Mouse (Mus musculus) common myeloid progenitor, adult 5-6 weeks (primary cell): Measurements from ENCODE around the gene Hoxa3. TPM values are rescaled to one million over a fixed set of nuclear protein-coding genes. Genes with fewer than 3 reads are reported as not detected.

Source experiments
- ATAC-seq: replicated peaks from 2 replicates; pipeline ENCODE4 v1.8.0; 2016; ENCODE audit warnings: low read depth, mild to moderate bottlenecking, moderate TSS enrichment, inconsistent platforms; ENCODE audit not compliant: poor library complexity, severe bottlenecking
- total RNA-seq: library from RNA; stranded (forward); fragments of 200-1000, 187-1606 nt; gene quantifications from 2 replicates; pipeline ENCODE4 v1.2.3, GENCODE M21; 2017

Hoxa3 gene
- total RNA-seq, 1 experiment from 2014 or later, result 1.1 TPM

DNA sequence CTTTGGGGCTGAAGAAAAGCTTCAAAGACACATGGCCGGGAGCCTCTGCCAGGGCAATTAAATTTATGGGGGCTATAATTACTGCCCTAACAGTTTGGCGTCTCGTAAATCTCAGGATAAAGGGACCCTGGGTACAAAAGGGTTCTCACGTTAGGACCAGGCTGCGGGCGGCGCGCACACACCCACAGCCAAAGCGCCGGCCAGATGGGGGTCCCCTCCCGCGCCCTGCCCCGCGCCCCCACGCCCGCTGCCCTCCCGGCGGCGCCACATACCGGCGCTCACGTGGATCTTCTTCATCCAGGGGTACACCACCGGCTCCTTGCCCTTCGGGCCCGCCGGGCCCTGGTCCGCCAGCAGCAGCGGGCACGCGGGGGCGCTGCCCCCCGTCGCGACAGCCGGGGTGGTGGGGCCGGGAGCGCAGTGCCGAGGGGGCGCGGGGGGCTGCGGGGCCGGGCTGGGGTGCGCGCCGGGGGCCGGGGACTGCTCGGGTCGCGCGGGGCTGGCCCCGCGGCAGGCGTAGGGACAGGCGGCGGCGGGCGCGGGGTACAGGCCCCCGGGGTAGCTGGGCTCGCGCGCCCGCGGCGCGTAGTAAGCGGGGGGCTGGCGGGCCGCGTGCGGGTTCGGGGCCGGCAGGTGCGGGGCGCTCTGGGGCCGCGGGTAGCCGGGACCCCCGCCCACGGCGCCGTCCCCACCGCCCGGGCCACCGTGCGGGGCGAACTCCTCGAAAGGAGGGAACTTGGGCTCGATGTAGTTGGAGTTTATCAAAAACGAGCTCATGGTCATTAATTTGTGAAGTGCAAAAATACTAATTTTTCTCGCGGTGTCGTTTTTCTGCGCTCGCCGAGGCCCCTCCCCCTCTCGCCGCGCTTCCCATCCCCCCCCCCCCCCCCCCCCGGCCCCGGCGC is 22.0 kb downstream of the Hoxa3 start, which contains the start of gene Hoxa4:
Gene Hoxa4, minus strand, starts transcription at position 848 of the 905 bp plus-strand sequence.
- ATAC-seq, result no peak

- ATAC-seq, result no peak
These were observed 22.7 kb downstream of the Hoxa3 start for GRCm38 (mm10) chr6:52190410-52190809.

- no peak for ATAC-seq
These were observed 23.2 kb downstream of the Hoxa3 start for GRCm38 (mm10) chr6:52189909-52190308.

DNA sequence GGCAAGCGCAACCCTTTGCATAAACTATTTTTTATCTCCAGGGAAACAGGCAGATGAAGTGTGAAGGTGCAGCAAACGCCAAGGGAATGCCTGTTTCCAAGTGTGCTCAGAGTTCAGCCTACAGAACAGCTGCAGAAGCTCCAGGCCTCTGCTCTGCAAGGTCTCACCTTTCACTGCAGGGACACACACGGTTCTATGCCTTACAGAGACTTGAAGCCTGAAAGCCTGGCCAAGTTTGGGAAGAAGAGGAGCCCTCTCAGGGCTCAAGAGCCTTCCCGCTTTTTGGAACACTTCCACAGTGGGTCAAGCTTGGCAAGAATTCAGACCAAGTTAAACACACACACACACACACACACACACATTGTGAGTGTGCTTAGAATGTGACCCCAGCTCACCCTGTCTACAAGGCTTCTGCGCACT is 24.0 kb downstream of the Hoxa3 start:
- ATAC-seq, result no peak

DNA sequence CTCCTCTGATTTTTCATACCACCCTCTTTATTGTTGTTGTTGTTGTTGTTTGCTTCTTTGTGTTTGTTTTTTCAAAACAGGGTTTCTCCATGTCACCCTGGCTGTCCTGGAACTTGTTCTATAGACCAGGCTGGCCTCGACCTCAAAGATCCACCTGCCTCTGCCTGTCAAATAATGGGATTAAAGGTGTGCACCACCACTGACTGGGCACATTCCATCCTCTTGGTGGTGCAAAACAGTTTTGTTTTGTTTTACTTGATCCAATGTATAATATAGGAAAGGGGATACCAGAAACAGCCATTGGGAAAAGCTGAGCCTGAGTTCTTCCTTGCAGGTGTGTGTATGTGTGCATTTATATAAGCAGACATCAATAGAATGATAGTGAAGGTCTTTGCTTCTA is 26.6 kb downstream of the Hoxa3 start:
- ATAC-seq, result no peak

DNA sequence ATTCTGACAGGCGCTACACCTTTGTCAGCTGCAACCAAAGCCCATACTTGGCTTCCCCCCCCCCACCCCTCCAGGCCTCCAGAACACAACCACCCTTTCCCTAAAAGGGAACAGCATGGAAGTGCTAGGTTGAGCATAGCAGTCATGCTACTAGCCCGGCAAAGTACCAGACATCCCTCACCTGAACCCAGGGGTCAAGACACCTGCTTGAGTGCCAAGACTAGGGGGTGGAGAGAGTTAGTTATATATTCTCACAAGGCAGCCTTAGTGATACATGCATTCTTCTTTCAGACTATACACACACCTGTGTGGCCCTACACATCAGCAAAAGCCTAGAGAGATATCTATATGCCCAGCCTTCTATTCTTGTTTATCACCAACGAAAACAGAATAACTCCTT is 27.3 kb downstream of the Hoxa3 start:
- no peak for ATAC-seq

- no peak for ATAC-seq
These were observed 27.9 kb downstream of the Hoxa3 start for GRCm38 (mm10) chr6:52185222-52185621.

DNA sequence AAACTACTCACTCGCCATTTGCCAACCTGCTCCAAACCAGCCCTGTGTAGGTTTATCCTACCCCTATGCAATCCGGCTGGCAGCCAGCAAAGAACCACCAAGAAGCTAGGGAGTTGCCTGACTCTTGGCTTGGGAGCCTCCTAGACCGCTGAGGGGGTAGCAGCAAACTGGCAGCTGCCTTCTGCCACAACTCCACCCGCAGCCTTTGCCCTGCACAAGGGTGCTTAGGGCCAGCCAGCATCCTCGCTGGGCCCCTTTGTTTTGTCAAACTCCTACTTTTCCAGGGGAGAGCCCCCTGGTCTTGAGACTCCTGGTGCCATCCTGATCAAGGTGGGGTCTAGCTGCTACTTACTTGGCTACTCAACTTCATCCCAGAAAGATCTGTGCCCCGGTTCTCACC is 28.5 kb downstream of the Hoxa3 start:
- no peak for ATAC-seq

- ATAC-seq, result no peak
These were observed 29.6 kb downstream of the Hoxa3 start for GRCm38 (mm10) chr6:52183311-52184080.

GRCm38 (mm10) chr6:52182793-52183192 is 30.3 kb downstream of the Hoxa3 start:
- ATAC-seq, result no peak

DNA sequence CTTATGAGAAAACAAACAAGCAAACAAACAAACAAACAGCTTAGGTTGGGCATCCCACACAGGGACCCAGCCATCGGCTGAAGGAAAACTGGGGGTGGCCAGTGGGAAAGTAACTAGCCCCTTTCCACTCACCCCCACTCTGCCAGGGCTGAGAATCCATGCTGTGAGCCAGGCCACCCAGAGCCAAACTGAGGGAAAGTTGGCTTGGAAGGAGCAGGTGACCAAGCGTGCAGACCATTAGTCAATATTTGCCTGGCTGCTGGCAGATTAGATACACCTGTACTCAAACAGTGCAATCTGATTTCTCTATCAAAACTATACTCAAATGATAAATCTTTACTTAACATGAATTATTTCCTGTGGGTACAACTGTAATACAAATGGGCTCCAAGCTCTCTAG is 31.1 kb downstream of the Hoxa3 start:
- ATAC-seq, result no peak

- ATAC-seq, result no peak
These were observed 32.4 kb downstream of the Hoxa3 start for GRCm38 (mm10) chr6:52180726-52181125.

- no peak for ATAC-seq
These were observed 32.9 kb downstream of the Hoxa3 start for GRCm38 (mm10) chr6:52180213-52180710.

GRCm38 (mm10) chr6:52179690-52180089 is 33.4 kb downstream of the Hoxa3 start:
- ATAC-seq, result no peak

DNA sequence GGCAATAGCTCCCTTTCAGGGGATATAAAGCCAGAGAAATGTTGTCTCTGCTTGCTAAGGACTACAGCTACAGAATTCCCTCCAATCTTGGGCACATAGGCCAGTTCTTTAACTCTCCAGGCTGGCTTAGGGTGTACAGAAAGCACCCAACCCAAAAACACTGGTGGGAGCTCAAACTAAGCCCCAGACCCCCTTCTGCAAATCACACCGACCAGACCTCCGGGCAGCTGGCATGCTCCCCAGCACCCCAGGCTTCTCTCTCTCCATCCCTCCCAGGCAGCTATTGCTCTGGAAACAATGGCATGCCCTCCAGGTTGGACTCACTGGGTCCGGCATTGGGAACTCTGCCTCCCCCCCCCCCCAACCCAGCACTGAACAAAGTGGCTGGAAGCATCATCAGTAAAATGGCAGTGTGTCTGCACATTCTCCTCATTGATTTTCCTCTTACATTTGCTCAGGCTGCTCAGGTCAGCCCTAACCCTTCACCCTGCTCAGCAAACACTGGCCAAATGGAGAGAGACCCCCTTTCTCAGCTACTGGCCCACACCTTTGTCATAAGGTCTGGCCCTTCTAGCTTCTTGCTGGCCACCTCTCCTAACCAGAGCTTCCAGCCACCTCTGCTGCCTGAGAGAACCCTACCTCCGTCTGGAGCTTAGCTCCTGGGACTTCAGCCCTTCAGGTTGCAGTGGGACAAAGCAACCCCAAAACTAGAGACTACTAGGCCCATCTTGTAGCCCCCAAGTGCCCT is 34.0 kb downstream of the Hoxa3 start:
- no peak for ATAC-seq

GRCm38 (mm10) chr6:52177806-52178205 is 35.3 kb downstream of the Hoxa3 start:
- ATAC-seq, result no peak

DNA sequence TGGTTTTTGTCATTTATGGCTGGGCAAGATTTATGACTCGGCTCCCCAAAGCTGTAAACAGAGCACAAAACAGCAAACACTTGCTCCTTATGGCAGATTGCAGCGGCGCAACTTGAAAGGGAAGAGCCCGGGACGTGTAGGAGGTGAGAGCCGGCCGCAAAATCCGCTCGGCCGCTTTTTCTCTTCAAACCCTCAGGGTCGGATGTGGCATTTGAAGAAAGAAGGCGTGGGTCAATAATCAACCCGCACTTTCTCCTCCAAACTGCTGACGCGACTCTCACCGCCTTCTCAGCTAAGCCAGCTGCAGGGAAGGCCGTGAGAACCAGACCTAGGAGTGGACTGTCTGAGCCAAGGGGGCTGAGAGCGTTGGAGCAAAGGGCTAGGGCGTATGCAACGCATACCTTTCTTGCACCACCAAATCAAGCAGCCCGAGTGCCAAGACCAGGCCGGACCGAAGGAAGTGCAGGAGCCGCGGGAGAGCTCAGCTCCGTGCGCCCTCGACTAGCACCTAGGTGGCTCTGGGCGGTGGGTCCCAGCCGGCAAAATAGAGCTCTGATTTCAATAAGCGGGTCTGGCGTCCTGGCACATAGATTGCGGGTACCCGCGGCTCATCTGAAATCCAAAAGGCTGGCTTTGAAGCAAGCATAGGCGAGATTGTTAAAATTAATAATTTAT is 35.9 kb downstream of the Hoxa3 start, which contains the start of gene 5730596B20Rik:
Gene 5730596B20Rik, plus strand, starts transcription at position 438 of the 675 bp plus-strand sequence.
- no peak for ATAC-seq

DNA sequence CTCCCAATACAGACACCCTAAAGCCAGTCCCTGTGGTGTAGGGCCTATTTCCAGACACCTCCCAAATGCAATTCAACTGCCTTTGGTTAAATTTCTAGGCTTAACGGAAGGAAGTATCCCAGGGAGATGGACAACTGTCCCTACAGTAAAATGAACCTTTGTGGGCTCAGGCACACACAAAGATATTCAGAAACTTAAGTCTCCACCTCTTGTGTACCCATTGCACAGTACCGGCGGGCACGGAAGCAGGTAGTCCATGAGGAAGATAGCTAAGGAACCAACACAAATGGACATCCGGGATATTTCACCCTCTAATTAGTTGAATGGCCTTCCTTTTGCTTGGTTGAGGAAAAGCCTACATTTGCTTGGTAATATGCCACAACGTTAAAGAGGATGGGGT is 36.7 kb downstream of the Hoxa3 start:
- no peak for ATAC-seq

DNA sequence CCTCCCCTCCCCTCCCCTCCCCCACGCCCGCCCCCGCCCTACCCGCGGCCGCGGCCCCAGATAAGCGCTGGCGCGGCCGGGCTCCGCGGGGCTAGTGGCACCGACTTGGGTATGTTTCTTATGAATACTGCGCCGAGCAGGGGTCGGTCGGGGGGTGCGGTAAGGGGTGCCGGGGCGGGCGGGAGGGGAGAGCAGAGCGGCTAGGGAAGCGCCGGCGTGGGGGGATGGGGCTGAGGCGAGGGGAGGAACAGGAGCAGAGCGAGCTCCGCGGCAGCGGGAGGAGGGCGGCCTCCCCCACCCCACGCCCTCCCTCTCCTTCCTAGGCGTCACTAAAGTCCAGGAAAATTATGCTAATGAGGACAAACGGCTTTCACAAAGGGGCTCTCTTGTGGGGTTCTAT is 37.3 kb downstream of the Hoxa3 start:
- no peak for ATAC-seq
